Mouse (Mus musculus) kidney, adult 2 months (tissue): ENCODE measurements around the gene Selenoi.

Experiments
- CTCF ChIP-seq: fragments of 200-500 bp; conservative IDR thresholded peaks from 2 replicates; pipeline ENCODE4 v1.5.1; 2011; ENCODE audit warnings: low read depth, mild to moderate bottlenecking, control low read depth, low read length, moderate library complexity, mixed read lengths; ENCODE audit not compliant: insufficient read depth, insufficient read length
- POLR2A ChIP-seq: fragments of 200-500 bp; IDR thresholded peaks from one replicate; pipeline ENCODE4 v1.6.1; 2011; ENCODE audit warnings: low read depth, low read length, control low read depth

GRCm38 (mm10) chr5:30202221-30202620 lies 30.2 kb upstream of the Selenoi start:
- TF ChIP-seq CTCF = no peak
- TF ChIP-seq POLR2A = no peak
